Mouse (Mus musculus) inflammation-experienced regulatory T-cells, adult 6 months (primary cell): ENCODE measurements around the gene Clec4d. TPM values are rescaled to one million over a fixed set of nuclear protein-coding genes. Genes with fewer than 3 reads are reported as not detected.
"Not testable (repeated sequence)": the region's sequence is repeated elsewhere in the genome, so short reads cannot be mapped to it uniquely, and the experiment has no call there.

Source experiments
- ATAC-seq: one replicate; pipeline ENCODE4 v1.8.0; 2017
- polyA plus RNA-seq, 3 experiments: library from polyadenylated mRNA; unstranded; fragments of 100-300 nt; shearing (Covaris generic); gene quantifications; one replicate each; pipeline ENCODE4 v1.2.1; 2017

Clec4d gene
- not detected for polyA plus RNA-seq

- no peak for ATAC-seq
These were observed at the start of gene Clec4d for GRCm38 (mm10) chr6:123261555-123262161. Gene Clec4d (plus strand): TSS chr6:123262111.

- no peak for ATAC-seq
These were observed 34.3 kb upstream of the Clec4d start for GRCm38 (mm10) chr6:123227519-123228166.

- no peak for ATAC-seq
These were observed 32.3 kb upstream of the Clec4d start, which contains the start of gene Clec4n for GRCm38 (mm10) chr6:123229644-123230043. Gene Clec4n (plus strand): TSS chr6:123229843.

GRCm38 (mm10) chr6:123231149-123231548 lies 30.8 kb upstream of the Clec4d start:
- ATAC-seq: no peak

GRCm38 (mm10) chr6:123237582-123237981 lies 24.3 kb upstream of the Clec4d start:
- ATAC-seq: no peak

GRCm38 (mm10) chr6:123244201-123244600 lies 17.7 kb upstream of the Clec4d start:
- no peak for ATAC-seq

GRCm38 (mm10) chr6:123248862-123249261 lies 13.0 kb upstream of the Clec4d start:
- ATAC-seq: not testable (repeated sequence)

- ATAC-seq: no peak
These were observed 9.2 kb upstream of the Clec4d start for GRCm38 (mm10) chr6:123252735-123253134.

- no peak for ATAC-seq
These were observed 3.0 kb upstream of the Clec4d start for GRCm38 (mm10) chr6:123258946-123259345.

- no peak for ATAC-seq
These were observed 1.9 kb upstream of the Clec4d start for GRCm38 (mm10) chr6:123259889-123260603.

- no peak for ATAC-seq
These were observed 1.0 kb upstream of the Clec4d start for GRCm38 (mm10) chr6:123260868-123261267.

- ATAC-seq: no peak
These were observed 2.3 kb downstream of the Clec4d start for GRCm38 (mm10) chr6:123264194-123264593.

- ATAC-seq: no peak
These were observed 3.9 kb downstream of the Clec4d start for GRCm38 (mm10) chr6:123265809-123266208.

- no peak for ATAC-seq
These were observed 5.0 kb downstream of the Clec4d start for GRCm38 (mm10) chr6:123266945-123267344.

GRCm38 (mm10) chr6:123279443-123279842 lies 17.5 kb downstream of the Clec4d start:
- ATAC-seq: no peak

- ATAC-seq: no peak
These were observed 24.4 kb downstream of the Clec4d start for GRCm38 (mm10) chr6:123286311-123286710.

GRCm38 (mm10) chr6:123288931-123289330 lies 27.0 kb downstream of the Clec4d start:
- no peak for ATAC-seq

GRCm38 (mm10) chr6:123289753-123290152 lies 27.8 kb downstream of the Clec4d start, which contains the start of gene Clec4e:
Gene Clec4e (minus strand): TSS chr6:123289870.
- ATAC-seq: no peak

GRCm38 (mm10) chr6:123292751-123293400 lies 31.0 kb downstream of the Clec4d start:
- ATAC-seq: no peak

- not testable (repeated sequence) for ATAC-seq
These were observed 31.6 kb downstream of the Clec4d start for GRCm38 (mm10) chr6:123293509-123293908.

GRCm38 (mm10) chr6:123296687-123297086 lies 34.8 kb downstream of the Clec4d start:
- no peak for ATAC-seq

GRCm38 (mm10) chr6:123306315-123306714 lies 44.4 kb downstream of the Clec4d start:
- not testable (repeated sequence) for ATAC-seq

GRCm38 (mm10) chr6:123308033-123308432 lies 46.1 kb downstream of the Clec4d start, which contains the start of gene Vmn2r19:
Gene Vmn2r19 (plus strand): TSS chr6:123308333.
- no peak for ATAC-seq
